Mouse (Mus musculus) heart, adult 9 months (tissue): ENCODE results near the gene Hinfp.

ENCODE experiments used
- DNase-seq, 2 experiments: peaks; one replicate each; pipeline ENCODE4 v3.0.0; 2022; ENCODE audit warnings: low spot score in 2 of 2

The Hinfp gene

GRCm38 (mm10) chr9:44259014-44259413 lies 46.5 kb downstream of the Hinfp start:
- no peak for DNase-seq

DNA sequence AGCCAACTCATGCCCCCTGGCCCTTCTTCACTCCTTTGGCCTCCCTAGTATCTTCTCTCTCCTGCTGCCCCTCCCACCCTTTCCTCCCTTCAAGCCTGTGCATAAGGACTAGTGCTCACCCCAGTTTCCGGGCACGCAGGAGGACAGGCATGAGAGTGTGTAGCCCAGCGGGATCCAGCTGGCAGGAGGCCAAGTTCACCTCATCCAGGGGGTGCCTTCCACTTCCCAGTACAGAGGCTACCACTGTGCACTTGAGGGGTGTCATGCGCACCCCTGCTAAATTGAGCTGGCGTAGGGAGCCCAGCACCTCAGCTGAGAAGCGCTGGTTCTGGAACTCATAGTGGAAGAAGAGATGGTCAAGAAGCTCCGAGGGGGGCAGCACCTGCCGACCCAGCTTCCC lies 49.3 kb downstream of the Hinfp start:
- DNase-seq: no peak

- DNase-seq: no peak
Measured at GRCm38 (mm10) chr9:44255136-44255521, 50.3 kb downstream of the Hinfp start.

- no peak for DNase-seq
Measured at GRCm38 (mm10) chr9:44254508-44255135, 50.8 kb downstream of the Hinfp start.

DNA sequence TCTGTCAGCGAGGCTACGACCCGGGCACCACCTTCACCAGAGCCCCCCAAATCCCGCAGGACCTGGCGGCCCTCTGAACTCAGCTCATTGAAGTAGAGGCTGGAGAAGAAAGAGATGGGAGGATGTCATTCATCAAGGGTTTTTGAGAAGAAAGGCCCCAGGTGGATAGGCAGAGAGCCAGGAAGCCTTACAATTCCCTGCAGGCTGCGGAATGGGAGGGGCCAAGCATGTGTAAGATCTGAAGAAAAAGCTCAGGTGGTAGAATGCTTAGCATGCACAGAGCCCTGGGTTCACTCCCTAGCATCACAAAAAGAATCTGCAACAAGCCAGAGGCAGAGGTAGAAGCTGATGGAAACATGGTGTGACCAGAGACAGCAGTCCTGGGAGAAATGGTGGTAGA lies 52.0 kb downstream of the Hinfp start:
- DNase-seq: no peak

- DNase-seq: no peak
Measured at GRCm38 (mm10) chr9:44251314-44251713, 54.2 kb downstream of the Hinfp start, which contains the start of gene Pdzd3. TSS of gene Pdzd3 (minus strand) at chr9:44251471.

GRCm38 (mm10) chr9:44250445-44250844 lies 55.0 kb downstream of the Hinfp start:
- DNase-seq: no peak

- peak; percentile 35 to 61 for DNase-seq
Measured at GRCm38 (mm10) chr9:44249181-44250146, 56.0 kb downstream of the Hinfp start.

GRCm38 (mm10) chr9:44247907-44248306 lies 57.6 kb downstream of the Hinfp start:
- DNase-seq: no peak

DNA sequence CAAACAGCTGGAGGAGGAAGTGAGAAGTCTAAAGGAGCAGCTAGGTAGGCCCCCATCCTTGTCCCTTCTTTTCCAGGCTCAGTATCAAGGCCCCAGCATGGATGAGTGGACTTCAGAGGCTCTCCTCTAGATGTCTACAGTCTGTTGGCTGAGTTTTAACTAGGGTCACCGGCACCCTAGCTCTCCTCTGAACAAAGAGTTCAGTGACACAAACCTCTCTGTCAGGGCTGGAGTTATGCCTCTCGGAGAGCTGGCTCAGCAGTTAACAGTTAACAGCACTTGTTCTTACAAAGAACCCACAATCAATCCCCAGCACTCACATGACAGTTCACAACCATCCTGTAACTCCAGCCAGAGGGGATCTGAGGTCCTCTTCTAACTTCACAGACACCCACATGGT lies 61.9 kb downstream of the Hinfp start:
- no peak for DNase-seq
